Mouse (Mus musculus) kidney, adult 11 months (tissue): Measurements from ENCODE around the gene Gabbr2.

ENCODE experiments used
- DNase-seq: peaks from one replicate; pipeline ENCODE4 v3.0.0; 2022

Gene Gabbr2

GRCm38 (mm10) chr4:46811165-46811564 is 180.5 kb downstream of the Gabbr2 start:
- DNase-seq = no peak

GRCm38 (mm10) chr4:46806876-46807275 is 184.8 kb downstream of the Gabbr2 start:
- no peak for DNase-seq

- no peak for DNase-seq
These were observed 185.8 kb downstream of the Gabbr2 start for GRCm38 (mm10) chr4:46805910-46806309.

GRCm38 (mm10) chr4:46802386-46802785 is 189.3 kb downstream of the Gabbr2 start:
- no peak for DNase-seq

- DNase-seq = no peak
These were observed 191.8 kb downstream of the Gabbr2 start for GRCm38 (mm10) chr4:46799904-46800303.

- no peak for DNase-seq
These were observed 196.0 kb downstream of the Gabbr2 start for GRCm38 (mm10) chr4:46795707-46796106.

GRCm38 (mm10) chr4:46794583-46794982 is 197.1 kb downstream of the Gabbr2 start:
- DNase-seq = no peak

GRCm38 (mm10) chr4:46792280-46793026 is 199.2 kb downstream of the Gabbr2 start:
- no peak for DNase-seq

GRCm38 (mm10) chr4:46791268-46791951 is 200.3 kb downstream of the Gabbr2 start:
- no peak for DNase-seq

- no peak for DNase-seq
These were observed 200.9 kb downstream of the Gabbr2 start for GRCm38 (mm10) chr4:46790609-46791267.

GRCm38 (mm10) chr4:46784430-46785049 is 207.1 kb downstream of the Gabbr2 start:
- no peak for DNase-seq

GRCm38 (mm10) chr4:46781109-46781508 is 210.6 kb downstream of the Gabbr2 start:
- no peak for DNase-seq

- no peak for DNase-seq
These were observed 215.7 kb downstream of the Gabbr2 start for GRCm38 (mm10) chr4:46775959-46776358.

- DNase-seq = peak; percentile 4
These were observed 217.0 kb downstream of the Gabbr2 start for GRCm38 (mm10) chr4:46774652-46775051.

GRCm38 (mm10) chr4:46773243-46773642 is 218.4 kb downstream of the Gabbr2 start:
- DNase-seq = no peak

- DNase-seq = no peak
These were observed 219.1 kb downstream of the Gabbr2 start for GRCm38 (mm10) chr4:46772591-46772990.

GRCm38 (mm10) chr4:46771116-46771515 is 220.6 kb downstream of the Gabbr2 start:
- DNase-seq = no peak

GRCm38 (mm10) chr4:46770635-46771034 is 221.0 kb downstream of the Gabbr2 start:
- DNase-seq = no peak

GRCm38 (mm10) chr4:46770090-46770489 is 221.6 kb downstream of the Gabbr2 start:
- no peak for DNase-seq

GRCm38 (mm10) chr4:46766326-46766725 is 225.3 kb downstream of the Gabbr2 start:
- DNase-seq = no peak

GRCm38 (mm10) chr4:46759838-46760237 is 231.8 kb downstream of the Gabbr2 start:
- no peak for DNase-seq

GRCm38 (mm10) chr4:46758340-46759041 is 233.2 kb downstream of the Gabbr2 start:
- DNase-seq = no peak
